Mouse (Mus musculus): ENCODE measurements at regions not wholly inside any gene's neighbourhood (a gene's known extent, or its start where the extent isn't known, plus 50 kb on each side); places are given as distances from the start of the nearest gene placed in this dataset.
A peak's percentile ranks its signal among the peaks of the same experiment; 100 is the strongest.

- DNase-seq (ENCODE audit: low spot score): no peak
- Histone ChIP-seq H3K4me1 (ENCODE audit: control insufficient read depth, insufficient read depth, low read length) (peaks cover 5% of the 10 kb centered on the region; the same call in 1 of the 2 replicates), H3K9me3 (replicated peaks; ENCODE audit: control insufficient read depth, low read length) (no peaks in the 10 kb centered on the region), H3K9ac (replicated peaks; ENCODE audit: low read length) (no peak overlapping the region), H3K27ac (replicated peaks; ENCODE audit: low read depth, low read length) (no peak overlapping the region), H3K4me2 (ENCODE audit: low read depth, low read length) (no peak overlapping the region), H3K4me3 (ENCODE audit: low read depth, low read length) (no peak overlapping the region), H3K36me3 (replicated peaks; ENCODE audit: control insufficient read depth, insufficient read depth, low read depth, low read length) (no peaks in the 10 kb centered on the region), H3K27me3 (ENCODE audit: control insufficient read depth, insufficient read depth, low read length) (no peaks in the 10 kb centered on the region)
- WGBS: 91% methylated on average over 5 of the region's 5 CpGs
- no peak for ATAC-seq (replicated peaks; ENCODE audit: insufficient number of reproducible peaks, low FRiP score, low TSS enrichment, low read depth)
These were observed 139.6 kb upstream of the Gm26897 start for GRCm38 (mm10) chr5:111594111-111594510.

GRCm38 (mm10) chr5:111595438-111595837 is 138.3 kb upstream of the Gm26897 start:
- DNase-seq (ENCODE audit: low spot score): no peak
- peaks cover 7% of the 10 kb centered on the region; the same call in 1 of the 2 replicates for H3K4me1 ChIP-seq (ENCODE audit: control insufficient read depth, insufficient read depth, low read length)
- peak; percentile 63; the same call in 1 of the 2 replicates for ATAC-seq (replicated peaks; ENCODE audit: insufficient number of reproducible peaks, low FRiP score, low TSS enrichment, low read depth)
- H3K27ac ChIP-seq (replicated peaks; ENCODE audit: low read depth, low read length): no peak overlapping the region
- H3K36me3 ChIP-seq (replicated peaks; ENCODE audit: control insufficient read depth, insufficient read depth, low read depth, low read length): no peaks in the 10 kb centered on the region
- WGBS: 67% methylated on average over 12 of the region's 12 CpGs
- H3K4me2 ChIP-seq (ENCODE audit: low read depth, low read length): no peak overlapping the region; the same call in 1 of the 2 replicates
- H3K9me3 ChIP-seq (replicated peaks; ENCODE audit: control insufficient read depth, low read length): no peaks in the 10 kb centered on the region
- no peak overlapping the region for H3K4me3 ChIP-seq (ENCODE audit: low read depth, low read length)
- H3K27me3 ChIP-seq (ENCODE audit: control insufficient read depth, insufficient read depth, low read length): no peaks in the 10 kb centered on the region
- H3K9ac ChIP-seq (replicated peaks; ENCODE audit: low read length): no peak overlapping the region

- Histone ChIP-seq H3K9me3 (replicated peaks; ENCODE audit: control insufficient read depth, low read length) (no peaks in the 10 kb centered on the region), H3K9ac (replicated peaks; ENCODE audit: low read length) (no peak overlapping the region), H3K4me2 (ENCODE audit: low read depth, low read length) (no peak overlapping the region), H3K36me3 (replicated peaks; ENCODE audit: control insufficient read depth, insufficient read depth, low read depth, low read length) (no peaks in the 10 kb centered on the region), H3K4me1 (ENCODE audit: control insufficient read depth, insufficient read depth, low read length) (peaks cover 10% of the 10 kb centered on the region), H3K4me3 (ENCODE audit: low read depth, low read length) (no peak overlapping the region), H3K27ac (replicated peaks; ENCODE audit: low read depth, low read length) (0 out of 2 replicates have a peak overlapping the region, but pooled peaks have one; percentile 41), H3K27me3 (ENCODE audit: control insufficient read depth, insufficient read depth, low read length) (no peaks in the 10 kb centered on the region)
- DNase-seq (ENCODE audit: low spot score) (no peak), ATAC-seq (replicated peaks; ENCODE audit: insufficient number of reproducible peaks, low FRiP score, low TSS enrichment, low read depth) (no peak)
- 20% methylated on average over 1 of the region's 2 CpGs for WGBS
These were observed 136.0 kb upstream of the Gm26897 start for GRCm38 (mm10) chr5:111597733-111598132.

- Histone ChIP-seq H3K27ac (replicated peaks; ENCODE audit: low read depth, low read length) (peak overlapping the region; percentile 87), H3K9me3 (replicated peaks; ENCODE audit: control insufficient read depth, low read length) (no peaks in the 10 kb centered on the region), H3K27me3 (ENCODE audit: control insufficient read depth, insufficient read depth, low read length) (no peaks in the 10 kb centered on the region), H3K4me1 (ENCODE audit: control insufficient read depth, insufficient read depth, low read length) (peaks cover 7% of the 10 kb centered on the region), H3K9ac (replicated peaks; ENCODE audit: low read length) (0 out of 2 replicates have a peak overlapping the region, but pooled peaks have one; percentile 3), H3K4me3 (ENCODE audit: low read depth, low read length) (no peak overlapping the region), H3K36me3 (replicated peaks; ENCODE audit: control insufficient read depth, insufficient read depth, low read depth, low read length) (no peaks in the 10 kb centered on the region), H3K4me2 (ENCODE audit: low read depth, low read length) (no peak overlapping the region)
- WGBS: 32% methylated on average over 24 of the region's 26 CpGs
- ATAC-seq (replicated peaks; ENCODE audit: insufficient number of reproducible peaks, low FRiP score, low TSS enrichment, low read depth): peak; percentile 82
- peak; percentile 94 for DNase-seq (ENCODE audit: low spot score)
These were observed 131.8 kb upstream of the Gm26897 start for GRCm38 (mm10) chr5:111601711-111602521.

- Histone ChIP-seq H3K4me1 (ENCODE audit: control insufficient read depth, insufficient read depth, low read length) (0 out of 2 replicates have a peak, but pooled peaks cover 3% of the 10 kb centered on the region), H3K9me3 (replicated peaks; ENCODE audit: control insufficient read depth, low read length) (no peaks in the 10 kb centered on the region), H3K36me3 (replicated peaks; ENCODE audit: control insufficient read depth, insufficient read depth, low read depth, low read length) (no peaks in the 10 kb centered on the region), H3K9ac (replicated peaks; ENCODE audit: low read length) (no peak overlapping the region), H3K27ac (replicated peaks; ENCODE audit: low read depth, low read length) (no peak overlapping the region), H3K4me2 (ENCODE audit: low read depth, low read length) (no peak overlapping the region), H3K27me3 (ENCODE audit: control insufficient read depth, insufficient read depth, low read length) (no peaks in the 10 kb centered on the region), H3K4me3 (ENCODE audit: low read depth, low read length) (no peak overlapping the region)
- ATAC-seq (replicated peaks; ENCODE audit: insufficient number of reproducible peaks, low FRiP score, low TSS enrichment, low read depth) (peak; percentile 47; the same call in 1 of the 2 replicates), DNase-seq (ENCODE audit: low spot score) (peak; percentile 64)
- WGBS: 14% methylated on average over 1 of the region's 1 CpGs
These were observed 120.0 kb upstream of the Gm26897 start for GRCm38 (mm10) chr5:111613687-111614086.

- Histone ChIP-seq H3K27me3 (ENCODE audit: control insufficient read depth, insufficient read depth, low read length) (no peaks in the 10 kb centered on the region), H3K4me1 (ENCODE audit: control insufficient read depth, insufficient read depth, low read length) (peaks cover 3% of the 10 kb centered on the region; the same call in 1 of the 2 replicates), H3K27ac (replicated peaks; ENCODE audit: low read depth, low read length) (no peak overlapping the region), H3K9me3 (replicated peaks; ENCODE audit: control insufficient read depth, low read length) (no peaks in the 10 kb centered on the region), H3K4me3 (ENCODE audit: low read depth, low read length) (no peak overlapping the region), H3K36me3 (replicated peaks; ENCODE audit: control insufficient read depth, insufficient read depth, low read depth, low read length) (no peaks in the 10 kb centered on the region), H3K4me2 (ENCODE audit: low read depth, low read length) (no peak overlapping the region), H3K9ac (replicated peaks; ENCODE audit: low read length) (peak overlapping the region; percentile 25; the same call in 1 of the 2 replicates)
- peak; percentile 50 for ATAC-seq (replicated peaks; ENCODE audit: insufficient number of reproducible peaks, low FRiP score, low TSS enrichment, low read depth)
- WGBS: 47% methylated on average over 9 of the region's 9 CpGs
- DNase-seq (ENCODE audit: low spot score): no peak
These were observed 113.8 kb upstream of the Gm26897 start for GRCm38 (mm10) chr5:111619974-111620373.

- no peak overlapping the region for H3K4me2 ChIP-seq (ENCODE audit: low read depth, low read length)
- H3K27me3 ChIP-seq (ENCODE audit: control insufficient read depth, insufficient read depth, low read length): no peaks in the 10 kb centered on the region
- H3K36me3 ChIP-seq (replicated peaks; ENCODE audit: control insufficient read depth, insufficient read depth, low read depth, low read length): no peaks in the 10 kb centered on the region
- H3K27ac ChIP-seq (replicated peaks; ENCODE audit: low read depth, low read length): no peak overlapping the region
- H3K4me3 ChIP-seq (ENCODE audit: low read depth, low read length): no peak overlapping the region
- H3K4me1 ChIP-seq (ENCODE audit: control insufficient read depth, insufficient read depth, low read length): peaks cover 3% of the 10 kb centered on the region; the same call in 1 of the 2 replicates
- no peaks in the 10 kb centered on the region for H3K9me3 ChIP-seq (replicated peaks; ENCODE audit: control insufficient read depth, low read length)
- ATAC-seq (replicated peaks; ENCODE audit: insufficient number of reproducible peaks, low FRiP score, low TSS enrichment, low read depth) (no peak), DNase-seq (ENCODE audit: low spot score) (no peak)
- H3K9ac ChIP-seq (replicated peaks; ENCODE audit: low read length): no peak overlapping the region
- WGBS: 69% methylated on average over 6 of the region's 6 CpGs
These were observed 113.1 kb upstream of the Gm26897 start for GRCm38 (mm10) chr5:111620626-111621025.

GRCm38 (mm10) chr5:111622481-111622880 is 111.2 kb upstream of the Gm26897 start:
- ATAC-seq (replicated peaks; ENCODE audit: insufficient number of reproducible peaks, low FRiP score, low TSS enrichment, low read depth) (no peak), DNase-seq (ENCODE audit: low spot score) (no peak)
- Histone ChIP-seq H3K4me2 (ENCODE audit: low read depth, low read length) (no peak overlapping the region), H3K4me1 (ENCODE audit: control insufficient read depth, insufficient read depth, low read length) (peaks cover 3% of the 10 kb centered on the region; the same call in 1 of the 2 replicates), H3K9me3 (replicated peaks; ENCODE audit: control insufficient read depth, low read length) (no peaks in the 10 kb centered on the region), H3K9ac (replicated peaks; ENCODE audit: low read length) (no peak overlapping the region), H3K27me3 (ENCODE audit: control insufficient read depth, insufficient read depth, low read length) (no peaks in the 10 kb centered on the region), H3K36me3 (replicated peaks; ENCODE audit: control insufficient read depth, insufficient read depth, low read depth, low read length) (no peaks in the 10 kb centered on the region), H3K4me3 (ENCODE audit: low read depth, low read length) (no peak overlapping the region), H3K27ac (replicated peaks; ENCODE audit: low read depth, low read length) (no peak overlapping the region)
- 81% methylated on average over 5 of the region's 5 CpGs for WGBS
